Mouse (Mus musculus) midbrain, embryonic 14.5 days (tissue): ENCODE measurements around the gene Slc22a17. TPM values are rescaled to one million over a fixed set of nuclear protein-coding genes. Genes with fewer than 3 reads are reported as not detected.

Experiments
- ATAC-seq: fragments of 200-750 bp; cut with Nextera tagmentation; 2 replicates; pipeline ENCODE4 v1.8.0; 2017; ENCODE audit warnings: moderate number of reproducible peaks, moderate library complexity; ENCODE audit not compliant: low FRiP score, low TSS enrichment
- DNase-seq: peaks from one replicate; pipeline ENCODE4 v3.0.0-alpha.2; 2015
- H3K27ac ChIP-seq: fragments of 300-500 bp; sonication (generic); replicated peaks from 2 replicates; pipeline ENCODE4 v1.5.1; 2014; ENCODE audit warnings: mild to moderate bottlenecking, low read depth, low read length, moderate library complexity
- H3K27me3 ChIP-seq: fragments of 300-500 bp; sonication (generic); 2 replicates; pipeline ENCODE4 v1.6.1; 2014; ENCODE audit warnings: low read length, control low read depth, mixed read lengths; ENCODE audit not compliant: control insufficient read depth, insufficient read depth
- H3K36me3 ChIP-seq: fragments of 300-500 bp; sonication (generic); 2 replicates; pipeline ENCODE4 v1.6.1; 2014; ENCODE audit warnings: low read length, control low read depth; ENCODE audit not compliant: control insufficient read depth, insufficient read depth
- H3K4me1 ChIP-seq: fragments of 300-500 bp; sonication (generic); 2 replicates; pipeline ENCODE4 v1.6.1; 2014; ENCODE audit warnings: mild to moderate bottlenecking, antibody characterized with exemption, low read length, control low read depth; ENCODE audit not compliant: control insufficient read depth, insufficient read depth
- H3K4me2 ChIP-seq: fragments of 300-500 bp; sonication (generic); 2 replicates; pipeline ENCODE4 v1.6.1; 2014; ENCODE audit warnings: mild to moderate bottlenecking, low read length, moderate library complexity
- H3K4me3 ChIP-seq: fragments of 300-500 bp; sonication (generic); replicated peaks from 2 replicates; pipeline ENCODE4 v1.5.1; 2014; ENCODE audit warnings: low read depth, low read length
- H3K9ac ChIP-seq: fragments of 300-500 bp; sonication (generic); replicated peaks from 2 replicates; pipeline ENCODE4 v1.6.1; 2014; ENCODE audit warnings: mild to moderate bottlenecking, low read length, moderate library complexity
- H3K9me3 ChIP-seq: fragments of 300-500 bp; sonication (generic); 2 replicates; pipeline ENCODE4 v1.6.1; 2016; ENCODE audit warnings: low read length, control low read depth, mixed read lengths; ENCODE audit not compliant: control insufficient read depth
- WGBS: fragments of 180-500 bp; shearing (Covaris S2); extraction: QIAGEN DNeasy Blood & Tissue Kit; methylation state at CpG from one replicate; pipeline ENCODE4 v1.1.7; 2014; 5-methylcytosine and 5-hydroxymethylcytosine counted together
- polyA plus RNA-seq: library from polyadenylated mRNA; unstranded; fragments of >200 nt; fragmentation: Nextera tagmentation; extraction: Ambion mirVana; gene quantifications from 2 replicates; pipeline ENCODE4 v1.2.1, GENCODE M21; 2014

The Slc22a17 gene
- polyA plus RNA-seq, 1 experiment from 2014 or later = 110 TPM

DNA sequence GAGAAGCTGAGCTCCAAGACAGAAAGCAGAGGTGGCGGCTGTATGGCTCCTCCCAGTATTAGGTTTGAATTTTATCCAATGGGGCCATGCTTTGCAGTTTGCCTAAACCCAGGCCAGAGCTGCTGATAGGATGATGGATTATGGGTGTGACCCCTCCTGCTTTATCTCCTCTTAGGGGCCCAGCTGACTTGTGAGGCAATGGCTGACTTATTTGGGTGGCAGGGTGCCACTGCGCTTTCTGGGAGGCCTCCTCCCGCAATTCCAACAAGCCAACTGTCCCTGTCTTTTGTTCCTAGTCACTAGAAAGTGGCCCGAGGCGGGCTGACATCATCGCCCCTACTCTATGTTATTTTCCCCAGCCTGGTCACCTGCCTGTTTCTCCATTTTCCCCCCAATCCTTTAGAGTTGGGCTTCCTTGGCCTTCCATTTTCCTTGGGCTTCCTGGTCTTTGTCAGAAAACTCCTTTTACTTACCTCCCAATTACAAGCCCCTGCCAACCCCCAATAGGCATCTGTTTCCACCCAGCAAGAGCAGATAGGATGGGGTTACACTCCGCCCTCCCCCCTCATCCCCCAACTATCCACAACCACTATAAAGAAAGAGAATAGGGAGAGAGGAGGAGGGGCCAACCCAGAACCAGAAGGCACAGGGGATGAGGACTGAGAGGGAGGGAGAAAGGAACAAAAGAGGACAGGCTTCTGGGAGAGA lies 11.9 kb upstream of the Slc22a17 start:
- peak; percentile 66 for DNase-seq

DNA sequence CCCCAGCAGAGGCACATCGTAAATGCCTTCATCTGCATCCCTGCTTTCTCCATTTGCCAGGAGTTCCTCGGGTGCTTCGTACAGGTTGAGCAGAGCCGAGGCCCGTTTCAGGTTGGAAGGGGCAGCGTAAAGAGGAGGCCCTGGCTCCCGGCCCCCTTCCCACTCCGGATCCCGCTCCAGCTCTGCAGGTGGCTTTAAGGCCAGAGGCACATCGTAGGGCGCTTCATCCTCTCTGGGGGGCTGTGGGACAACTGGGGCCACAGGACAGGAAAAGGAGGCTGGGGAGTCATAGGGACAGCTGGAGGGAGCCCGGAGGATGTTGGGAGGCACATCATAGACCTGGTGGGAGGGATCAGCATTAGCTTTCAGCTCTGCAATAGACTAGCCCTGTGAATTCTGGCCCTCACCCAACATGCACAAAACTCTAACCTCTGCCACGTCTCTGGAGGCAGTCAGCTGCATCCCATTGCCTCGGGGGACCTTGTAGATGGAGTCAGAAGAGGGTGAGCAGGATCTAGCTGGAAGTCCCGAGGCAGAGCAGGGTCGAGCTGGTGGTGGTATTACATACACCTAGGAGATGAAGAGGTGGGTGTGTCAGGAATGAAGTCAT lies 7.2 kb upstream of the Slc22a17 start:
- ATAC-seq (no peak), DNase-seq (no peak)
- Histone ChIP-seq H3K9me3 (peaks cover 10% of the 10 kb centered on the region), H3K36me3 (peaks cover 41% of the 10 kb centered on the region), H3K4me3 (no peak overlapping the region), H3K4me2 (no peak overlapping the region), H3K9ac (no peak overlapping the region), H3K27me3 (no peaks in the 10 kb centered on the region), H3K27ac (no peak overlapping the region), H3K4me1 (peaks cover 12% of the 10 kb centered on the region)
- WGBS = 96% methylated on average over 16 of the region's 16 CpGs

More for the DNA sequence above, 11.9 kb upstream of the Slc22a17 start:
- peak; percentile 55; the same call in 1 of the 2 replicates for ATAC-seq
- H3K4me1 ChIP-seq = peaks cover 22% of the 10 kb centered on the region
- H3K27me3 ChIP-seq = no peaks in the 10 kb centered on the region
- peak overlapping the region; percentile 73; the same call in 1 of the 2 replicates for H3K9ac ChIP-seq
- WGBS = 10% methylated on average over 7 of the region's 7 CpGs
- peak overlapping the region; percentile 94 for H3K27ac ChIP-seq
- peaks cover 10% of the 10 kb centered on the region for H3K9me3 ChIP-seq
- H3K36me3 ChIP-seq = peaks cover 12% of the 10 kb centered on the region; the same call in 1 of the 2 replicates
- peak overlapping the region; percentile 96 for H3K4me2 ChIP-seq
- H3K4me3 ChIP-seq = peak overlapping the region; percentile 51

DNA sequence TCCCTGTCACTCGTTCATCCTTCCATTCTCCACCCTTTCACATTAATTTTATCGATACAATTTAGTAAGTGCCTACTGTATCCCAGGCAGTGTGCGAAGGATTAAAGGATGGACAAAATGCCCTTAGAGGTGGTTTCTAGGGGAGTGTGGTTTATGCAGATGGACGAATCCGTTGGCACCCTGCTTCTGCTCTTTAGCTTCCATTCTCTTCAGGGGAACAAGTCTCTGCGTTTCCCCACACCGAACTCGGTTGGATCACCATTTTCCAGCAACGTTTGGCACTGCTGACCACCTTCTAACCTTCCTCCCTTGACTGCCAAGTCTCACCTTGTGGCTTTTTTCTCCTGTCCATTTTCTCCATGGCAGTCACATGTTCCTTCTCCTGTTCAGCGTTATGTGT lies 411 bp upstream of the Slc22a17 start:
- Histone ChIP-seq H3K9me3 (no peaks in the 10 kb centered on the region), H3K4me3 (peak overlapping the region; percentile 94), H3K36me3 (peaks cover 39% of the 10 kb centered on the region), H3K27ac (peak overlapping the region; percentile 88), H3K27me3 (no peaks in the 10 kb centered on the region), H3K4me1 (peaks cover 14% of the 10 kb centered on the region; the same call in 1 of the 2 replicates), H3K9ac (peak overlapping the region; percentile 97), H3K4me2 (peak overlapping the region; percentile 87)
- DNase-seq (no peak), ATAC-seq (peak; percentile 15; the same call in 1 of the 2 replicates)
- WGBS = 14% methylated on average over 10 of the region's 10 CpGs

DNA sequence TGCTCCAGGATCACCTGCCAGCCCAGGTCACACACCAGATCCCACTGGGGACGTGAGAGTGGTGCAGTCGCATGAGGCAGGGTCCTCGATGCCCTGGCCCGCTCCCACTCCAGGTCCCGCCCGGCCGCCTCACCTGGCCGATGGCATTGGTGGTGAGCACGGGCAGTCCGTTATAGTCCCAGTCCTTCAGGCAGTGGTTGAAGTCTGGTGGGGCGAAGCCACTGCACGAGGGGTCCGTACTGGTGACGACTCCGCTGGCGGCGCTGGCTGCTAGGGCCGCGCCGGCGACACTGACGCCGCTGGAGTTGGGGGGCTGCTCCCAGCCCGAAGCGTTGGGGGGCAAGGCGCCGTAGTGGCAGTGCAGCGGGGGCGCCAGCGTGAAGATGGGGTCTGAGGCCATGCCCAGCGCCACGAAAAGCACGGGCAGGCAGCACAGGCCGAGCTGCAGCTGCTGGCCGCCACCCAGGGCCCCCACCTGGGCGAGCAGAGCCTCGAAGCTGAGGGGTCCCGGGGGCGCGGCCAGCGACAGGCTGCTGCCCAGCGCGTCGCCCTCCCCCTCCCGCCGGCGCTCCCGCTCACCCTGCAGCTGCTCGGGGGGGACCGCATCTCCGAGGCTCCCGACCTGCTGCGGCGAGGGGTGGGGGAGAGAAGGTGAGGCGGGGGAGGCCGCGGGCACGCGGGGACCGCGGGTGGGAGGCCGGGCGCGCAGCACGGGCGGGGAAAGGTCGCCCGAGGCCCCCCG lies 652 bp downstream of the Slc22a17 start:
- Histone ChIP-seq H3K36me3 (peaks cover 44% of the 10 kb centered on the region), H3K4me2 (peak overlapping the region; percentile 87)
- peak; percentile 65 for DNase-seq

DNA sequence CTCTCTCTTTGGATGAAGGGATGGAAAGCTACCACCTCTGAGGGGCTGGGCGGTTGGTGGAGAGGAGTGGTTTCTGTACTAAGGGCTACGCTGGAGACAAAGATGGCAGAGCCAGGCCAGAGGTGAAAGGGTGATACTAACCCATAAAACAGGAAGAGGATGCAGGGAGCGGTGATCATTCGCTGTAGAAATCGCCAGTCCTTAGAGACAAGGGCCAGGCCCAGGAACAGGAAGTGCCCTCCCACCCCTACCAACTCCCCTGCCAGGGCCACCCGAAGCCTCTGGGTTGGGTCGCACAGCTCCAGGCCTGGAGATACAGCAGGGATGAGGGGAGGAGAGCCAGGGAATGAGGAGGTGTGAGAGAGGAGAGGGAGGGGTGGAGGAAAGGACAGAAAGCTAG lies 4.2 kb downstream of the Slc22a17 start:
- no peak overlapping the region for H3K27ac ChIP-seq
- H3K9ac ChIP-seq = no peak overlapping the region
- DNase-seq = no peak
- H3K9me3 ChIP-seq = no peaks in the 10 kb centered on the region
- H3K4me1 ChIP-seq = peaks cover 13% of the 10 kb centered on the region; the same call in 1 of the 2 replicates
- H3K27me3 ChIP-seq = no peaks in the 10 kb centered on the region
- H3K36me3 ChIP-seq = peaks cover 59% of the 10 kb centered on the region
- 92% methylated on average over 7 of the region's 7 CpGs for WGBS
- H3K4me3 ChIP-seq = no peak overlapping the region
- H3K4me2 ChIP-seq = no peak overlapping the region
- no peak for ATAC-seq

More for the DNA sequence above, 652 bp downstream of the Slc22a17 start:
- no peaks in the 10 kb centered on the region for H3K9me3 ChIP-seq
- no peaks in the 10 kb centered on the region for H3K27me3 ChIP-seq
- H3K4me3 ChIP-seq = peak overlapping the region; percentile 94
- 2% methylated on average over 69 of the region's 69 CpGs for WGBS
- H3K27ac ChIP-seq = peak overlapping the region; percentile 88
- peaks cover 14% of the 10 kb centered on the region; the same call in 1 of the 2 replicates for H3K4me1 ChIP-seq
- H3K9ac ChIP-seq = peak overlapping the region; percentile 97
- peak; percentile 67 for ATAC-seq

DNA sequence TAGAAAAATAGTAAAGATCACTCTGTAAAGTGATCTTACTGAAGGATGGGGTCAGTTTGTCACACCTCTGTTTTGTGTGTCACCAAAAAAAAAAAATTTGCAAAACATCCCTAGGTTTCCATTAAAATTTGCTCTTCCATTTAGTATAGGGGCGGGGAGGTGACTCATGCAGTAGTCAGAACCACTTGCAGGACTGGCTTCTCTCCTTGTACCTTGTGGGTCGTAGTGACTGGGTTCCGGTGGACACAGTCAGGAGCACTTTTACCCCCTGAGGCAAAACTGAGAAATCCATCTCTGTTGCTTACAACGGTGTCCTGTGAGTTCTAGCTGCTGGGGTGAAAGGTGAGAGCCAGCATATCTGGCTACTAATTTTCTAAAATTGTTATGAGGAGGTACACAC lies 9.3 kb downstream of the Slc22a17 start:
- Histone ChIP-seq H3K4me2 (no peak overlapping the region), H3K27me3 (no peaks in the 10 kb centered on the region), H3K4me3 (no peak overlapping the region), H3K9me3 (no peaks in the 10 kb centered on the region), H3K36me3 (peaks cover 48% of the 10 kb centered on the region), H3K4me1 (no peaks in the 10 kb centered on the region), H3K9ac (no peak overlapping the region), H3K27ac (no peak overlapping the region)
- WGBS = 94% methylated on average over 4 of the region's 4 CpGs
- no peak for ATAC-seq
- DNase-seq = no peak

DNA sequence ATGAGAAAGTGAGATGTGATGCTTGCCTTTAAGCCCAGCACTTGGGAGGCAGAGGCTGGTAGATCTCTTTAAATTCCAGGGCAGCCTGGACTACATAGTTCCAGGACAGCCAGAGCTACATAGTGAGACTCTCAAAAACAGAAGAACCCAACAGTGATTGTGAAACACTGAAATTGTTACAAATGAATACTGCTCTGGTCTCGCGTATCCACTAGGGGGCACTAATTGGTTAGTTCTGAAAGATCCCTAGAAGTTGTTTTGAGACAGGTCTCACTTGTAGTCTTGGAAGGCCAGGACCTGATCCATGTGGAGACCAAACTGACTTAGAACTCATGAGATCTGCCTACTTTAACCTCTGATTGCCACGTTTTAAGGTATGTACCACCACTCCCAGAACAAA lies 12.5 kb downstream of the Slc22a17 start:
- Histone ChIP-seq H3K4me2 (no peak overlapping the region), H3K4me1 (peaks cover 7% of the 10 kb centered on the region), H3K27me3 (no peaks in the 10 kb centered on the region), H3K9me3 (no peaks in the 10 kb centered on the region), H3K36me3 (peaks cover 47% of the 10 kb centered on the region), H3K9ac (no peak overlapping the region), H3K27ac (0 out of 2 replicates have a peak overlapping the region, but pooled peaks have one; percentile 1), H3K4me3 (no peak overlapping the region)
- WGBS = 0% methylated on average over 3 of the region's 3 CpGs
- DNase-seq = peak; percentile 94
- ATAC-seq = peak; percentile 66; the same call in 1 of the 2 replicates

DNA sequence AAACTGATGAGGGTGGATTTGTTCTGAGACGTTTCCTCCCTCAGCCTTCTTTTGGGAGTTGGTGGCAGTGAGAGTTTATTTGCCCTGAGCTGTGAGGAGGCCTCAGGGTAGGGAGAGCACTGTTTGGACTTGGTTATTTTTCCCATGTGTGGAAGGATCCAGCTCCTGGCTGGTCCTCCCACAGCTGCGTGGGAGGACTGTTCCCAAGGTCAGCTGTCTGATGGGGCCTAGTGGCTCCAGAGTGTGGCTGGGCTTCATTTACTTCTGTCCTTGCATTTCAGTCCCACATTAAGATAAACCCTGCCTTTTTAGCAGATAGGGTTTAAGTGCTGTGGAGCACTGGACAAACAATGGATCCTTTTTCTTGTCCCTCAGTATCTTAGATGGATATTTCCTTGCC lies 15.5 kb downstream of the Slc22a17 start:
- no peak overlapping the region for H3K4me3 ChIP-seq
- H3K4me2 ChIP-seq = no peak overlapping the region
- peaks cover 40% of the 10 kb centered on the region for H3K36me3 ChIP-seq
- H3K9ac ChIP-seq = no peak overlapping the region
- DNase-seq (no peak), ATAC-seq (no peak)
- WGBS = 79% methylated on average over 2 of the region's 2 CpGs
- H3K27ac ChIP-seq = no peak overlapping the region
- H3K9me3 ChIP-seq = no peaks in the 10 kb centered on the region
- H3K27me3 ChIP-seq = no peaks in the 10 kb centered on the region
- peaks cover 11% of the 10 kb centered on the region for H3K4me1 ChIP-seq
